Mouse (Mus musculus) heart, embryonic 15.5 days (tissue): Measurements from ENCODE around the gene Donson. TPM values are rescaled to one million over a fixed set of nuclear protein-coding genes. Genes with fewer than 3 reads are reported as not detected.
A peak's percentile ranks its signal among the peaks of the same experiment; 100 is the strongest.
"Not testable (repeated sequence)": the region's sequence is repeated elsewhere in the genome, so short reads cannot be mapped to it uniquely, and the experiment has no call there.

Experiments
- ATAC-seq: fragments of 200-750 bp; cut with Nextera tagmentation; replicated peaks from 2 replicates; pipeline ENCODE4 v1.8.0; 2017; ENCODE audit warnings: low read depth, moderate TSS enrichment; ENCODE audit not compliant: insufficient number of reproducible peaks, insufficient read depth, low FRiP score
- H3K27ac ChIP-seq: fragments of 300-500 bp; sonication (generic); 2 replicates; pipeline ENCODE4 v1.5.1; 2015; ENCODE audit warnings: mild to moderate bottlenecking, inconsistent platforms
- H3K27me3 ChIP-seq: fragments of 300-500 bp; sonication (generic); 2 replicates; pipeline ENCODE4 v1.6.1; 2015; ENCODE audit warnings: inconsistent platforms
- H3K36me3 ChIP-seq: fragments of 300-500 bp; sonication (generic); 2 replicates; pipeline ENCODE4 v1.6.1; 2015; ENCODE audit warnings: mild to moderate bottlenecking, inconsistent platforms
- H3K4me1 ChIP-seq: fragments of 300-500 bp; sonication (generic); replicated peaks from 2 replicates; pipeline ENCODE4 v1.6.1; 2015; ENCODE audit warnings: inconsistent platforms
- H3K4me2 ChIP-seq: fragments of 300-500 bp; sonication (generic); 2 replicates; pipeline ENCODE4 v1.6.1; 2015; ENCODE audit warnings: inconsistent platforms, mild to moderate bottlenecking, moderate library complexity
- H3K4me3 ChIP-seq: fragments of 300-500 bp; sonication (generic); 2 replicates; pipeline ENCODE4 v1.5.1; 2015; ENCODE audit warnings: mild to moderate bottlenecking, inconsistent platforms
- H3K9ac ChIP-seq: fragments of 300-500 bp; sonication (generic); 2 replicates; pipeline ENCODE4 v1.6.1; 2015; ENCODE audit warnings: mild to moderate bottlenecking, inconsistent platforms
- H3K9me3 ChIP-seq: fragments of 300-500 bp; sonication (generic); replicated peaks from 2 replicates; pipeline ENCODE4 v1.6.1; 2016; ENCODE audit warnings: inconsistent platforms
- WGBS: fragments of 180-500 bp; shearing (Covaris S2); methylation state at CpG from one replicate; pipeline ENCODE4 v1.1.7; 2015; ENCODE audit warnings: mixed read lengths; 5-methylcytosine and 5-hydroxymethylcytosine counted together
- polyA plus RNA-seq: library from polyadenylated mRNA; unstranded; fragments of >200 nt; fragmentation: Nextera tagmentation; extraction: Ambion mirVana; gene quantifications from 2 replicates; pipeline ENCODE4 v1.2.1, GENCODE M21; 2015

The Donson gene
- polyA plus RNA-seq, 1 experiment from 2014 or later: 10.7 TPM

DNA sequence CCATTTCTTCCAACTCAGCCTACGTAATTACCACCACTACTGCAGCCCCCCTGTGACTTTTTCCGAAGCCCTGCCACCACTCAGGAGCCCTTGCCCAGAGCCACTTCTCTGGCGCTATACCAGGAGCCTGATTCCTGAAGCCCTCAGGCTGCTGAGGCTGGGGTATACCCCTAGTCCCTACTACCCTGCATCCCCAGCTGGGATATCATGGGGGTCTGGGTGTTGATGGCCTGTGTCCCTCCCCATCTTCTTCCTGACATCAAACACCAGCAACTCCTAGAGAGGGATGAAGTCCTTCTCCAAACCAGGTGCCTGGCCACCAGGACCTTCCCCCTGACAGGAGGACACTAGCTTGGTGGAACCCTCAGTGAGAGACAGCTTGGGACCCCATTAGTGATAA lies 36.4 kb downstream of the Donson start:
- 91% methylated on average over 3 of the region's 3 CpGs for WGBS
- no peaks in the 10 kb centered on the region for H3K9me3 ChIP-seq
- peaks cover 14% of the 10 kb centered on the region for H3K4me1 ChIP-seq
- no peaks in the 10 kb centered on the region for H3K27me3 ChIP-seq
- H3K4me3 ChIP-seq: no peak overlapping the region
- no peak overlapping the region for H3K27ac ChIP-seq
- peaks cover 43% of the 10 kb centered on the region for H3K36me3 ChIP-seq
- H3K4me2 ChIP-seq: no peak overlapping the region
- ATAC-seq: no peak
- no peak overlapping the region for H3K9ac ChIP-seq

GRCm38 (mm10) chr16:91649781-91650180 lies 38.8 kb downstream of the Donson start:
- Histone ChIP-seq H3K36me3 (peaks cover 18% of the 10 kb centered on the region), H3K9ac (no peak overlapping the region), H3K9me3 (no peaks in the 10 kb centered on the region), H3K27me3 (no peaks in the 10 kb centered on the region), H3K4me3 (no peak overlapping the region), H3K4me1 (peaks cover 14% of the 10 kb centered on the region), H3K27ac (no peak overlapping the region), H3K4me2 (peak overlapping the region; percentile 33; the same call in 1 of the 2 replicates)
- ATAC-seq: no peak

- no peaks in the 10 kb centered on the region for H3K9me3 ChIP-seq
- ATAC-seq: no peak
- H3K36me3 ChIP-seq: peaks cover 15% of the 10 kb centered on the region
- no peak overlapping the region for H3K27ac ChIP-seq
- H3K4me3 ChIP-seq: peak overlapping the region; percentile 70
- H3K4me1 ChIP-seq: peaks cover 14% of the 10 kb centered on the region
- H3K9ac ChIP-seq: 0 out of 2 replicates have a peak overlapping the region, but pooled peaks have one; percentile 12
- H3K4me2 ChIP-seq: peak overlapping the region; percentile 65
- H3K27me3 ChIP-seq: no peaks in the 10 kb centered on the region
- 58% methylated on average over 3 of the region's 3 CpGs for WGBS
Observed at GRCm38 (mm10) chr16:91649246-91649645, 39.3 kb downstream of the Donson start.

DNA sequence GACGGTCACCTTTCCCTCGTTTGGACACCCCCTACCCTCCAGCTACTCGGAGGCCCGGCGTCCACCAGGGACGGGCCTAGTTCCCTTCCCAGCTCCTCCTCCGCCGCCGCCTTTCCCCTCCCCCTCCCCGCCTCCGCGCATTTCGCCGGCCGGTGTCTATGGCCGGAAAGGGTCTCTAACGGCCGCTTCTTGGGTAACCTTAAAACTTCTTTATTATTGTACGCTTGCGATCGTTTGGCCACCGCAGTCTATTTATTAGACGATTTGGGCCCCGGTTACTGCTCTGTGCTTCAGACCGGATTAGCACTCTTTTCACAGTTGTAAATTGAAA lies 40.4 kb downstream of the Donson start:
- Histone ChIP-seq H3K27me3 (no peaks in the 10 kb centered on the region), H3K4me1 (peaks cover 14% of the 10 kb centered on the region), H3K4me2 (peak overlapping the region; percentile 65), H3K27ac (peak overlapping the region; percentile 99), H3K36me3 (peaks cover 12% of the 10 kb centered on the region), H3K4me3 (peak overlapping the region; percentile 70), H3K9me3 (no peaks in the 10 kb centered on the region), H3K9ac (peak overlapping the region; percentile 71)
- peak; percentile 56 for ATAC-seq
- WGBS: 1% methylated on average over 25 of the region's 25 CpGs

- Histone ChIP-seq H3K27me3 (no peaks in the 10 kb centered on the region), H3K36me3 (peaks cover 14% of the 10 kb centered on the region), H3K27ac (peak within 1 kb of the TSS; percentile 99), H3K4me3 (peak within 1 kb of the TSS; percentile 70), H3K9me3 (no peaks in the 10 kb centered on the region), H3K9ac (peak within 1 kb of the TSS; percentile 77), H3K4me2 (peak within 1 kb of the TSS; percentile 98), H3K4me1 (peaks cover 14% of the 10 kb centered on the region)
- under 1% methylated on average over 69 of the region's 70 CpGs for WGBS
- ATAC-seq: peak; percentile 96
Observed at GRCm38 (mm10) chr16:91647461-91648219, 40.9 kb downstream of the Donson start, which contains the start of gene Son. Son (plus strand) TSS chr16:91647506.

GRCm38 (mm10) chr16:91646681-91647419 lies 41.7 kb downstream of the Donson start, which contains the start of gene Gart:
Gart (minus strand) TSS chr16:91646952.
- H3K4me3 ChIP-seq: peak within 1 kb of the TSS; percentile 70
- peaks cover 6% of the 10 kb centered on the region for H3K4me1 ChIP-seq
- peak within 1 kb of the TSS; percentile 77 for H3K9ac ChIP-seq
- H3K9me3 ChIP-seq: no peaks in the 10 kb centered on the region
- H3K36me3 ChIP-seq: peaks cover 14% of the 10 kb centered on the region
- H3K27me3 ChIP-seq: no peaks in the 10 kb centered on the region
- peak within 1 kb of the TSS; percentile 99 for H3K27ac ChIP-seq
- WGBS: under 1% methylated on average over 59 of the region's 59 CpGs
- ATAC-seq: peak; percentile 88
- H3K4me2 ChIP-seq: peak within 1 kb of the TSS; percentile 98

DNA sequence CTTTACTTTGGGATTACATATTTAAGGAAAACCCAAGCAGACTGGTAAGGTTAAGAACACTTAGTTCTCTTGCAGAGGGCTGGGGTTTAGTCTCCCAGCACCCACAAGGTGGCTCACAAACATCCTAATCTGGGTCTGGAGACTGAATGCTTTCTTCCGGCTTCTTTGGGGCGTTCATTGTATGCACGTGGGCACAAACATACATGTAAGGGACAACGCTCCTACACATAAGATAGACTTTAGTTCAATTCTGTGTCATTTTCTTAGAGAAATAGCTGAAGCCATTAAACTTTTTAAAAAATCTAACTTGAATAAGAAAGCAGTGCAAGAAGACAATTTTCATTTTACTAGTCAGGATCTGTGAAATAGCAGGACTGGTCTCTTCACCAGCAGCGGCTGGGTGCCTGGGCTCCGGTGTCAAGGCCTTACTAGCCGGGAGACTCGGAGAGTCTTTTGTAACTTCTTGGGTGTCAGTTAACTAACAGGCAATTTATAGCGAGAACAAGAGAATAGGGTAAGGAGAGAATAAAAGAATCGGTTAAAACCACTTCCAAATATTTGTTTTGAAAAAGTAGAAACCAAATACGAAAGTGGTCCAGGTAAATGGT lies 42.5 kb downstream of the Donson start:
- under 1% methylated on average over 11 of the region's 11 CpGs for WGBS
- Histone ChIP-seq H3K4me3 (peak overlapping the region; percentile 70), H3K9me3 (no peaks in the 10 kb centered on the region), H3K4me2 (peak overlapping the region; percentile 98), H3K4me1 (peaks cover 6% of the 10 kb centered on the region), H3K9ac (peak overlapping the region; percentile 77), H3K27me3 (no peaks in the 10 kb centered on the region), H3K27ac (peak overlapping the region; percentile 99), H3K36me3 (peaks cover 18% of the 10 kb centered on the region)
- no peak for ATAC-seq

GRCm38 (mm10) chr16:91645420-91645819 lies 43.1 kb downstream of the Donson start:
- not testable (repeated sequence) for H3K9me3 ChIP-seq, H3K27me3 ChIP-seq, H3K27ac ChIP-seq, H3K4me3 ChIP-seq, H3K9ac ChIP-seq, H3K4me1 ChIP-seq, H3K4me2 ChIP-seq, ATAC-seq
- 83% methylated on average over 1 of the region's 2 CpGs for WGBS
- H3K36me3 ChIP-seq: peaks cover 22% of the 10 kb centered on the region

- Histone ChIP-seq H3K36me3 (peaks cover 27% of the 10 kb centered on the region), H3K4me3 (no peak overlapping the region), H3K9ac (no peak overlapping the region), H3K9me3 (no peaks in the 10 kb centered on the region), H3K27me3 (no peaks in the 10 kb centered on the region), H3K4me2 (no peak overlapping the region), H3K27ac (no peak overlapping the region), H3K4me1 (peaks cover 4% of the 10 kb centered on the region)
- no peak for ATAC-seq
- 73% methylated on average over 2 of the region's 2 CpGs for WGBS
Observed at GRCm38 (mm10) chr16:91644901-91645300, 43.7 kb downstream of the Donson start.

DNA sequence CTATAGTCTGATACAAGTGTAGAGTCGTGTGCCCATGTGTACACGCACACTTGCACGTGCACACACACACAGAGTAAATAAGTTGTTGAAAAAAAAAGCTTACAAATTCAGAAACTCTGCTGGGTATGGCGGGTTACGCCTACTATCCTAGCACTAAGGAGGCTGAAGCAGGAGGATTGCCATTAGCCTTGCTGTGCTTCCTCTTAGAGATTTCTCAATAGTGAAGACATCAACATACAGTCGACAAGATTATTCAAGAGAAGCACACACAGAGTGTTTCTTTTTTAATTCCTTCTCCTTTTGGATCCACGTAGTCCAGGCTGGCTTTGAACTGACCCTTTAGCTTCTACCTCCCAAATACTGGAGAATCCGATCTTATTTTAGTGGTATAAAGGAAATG lies 48.4 kb downstream of the Donson start:
- Histone ChIP-seq H3K4me3 (no peak overlapping the region), H3K9ac (no peak overlapping the region), H3K4me2 (no peak overlapping the region), H3K36me3 (peaks cover 73% of the 10 kb centered on the region), H3K9me3 (no peaks in the 10 kb centered on the region), H3K27me3 (no peaks in the 10 kb centered on the region), H3K27ac (no peak overlapping the region), H3K4me1 (no peaks in the 10 kb centered on the region; the same call in 1 of the 2 replicates)
- 96% methylated on average over 8 of the region's 8 CpGs for WGBS
- ATAC-seq: no peak

- 89% methylated on average over 2 of the region's 2 CpGs for WGBS
- Histone ChIP-seq H3K27ac (no peak overlapping the region), H3K36me3 (peaks cover 77% of the 10 kb centered on the region), H3K9me3 (no peaks in the 10 kb centered on the region), H3K27me3 (no peaks in the 10 kb centered on the region), H3K4me1 (no peaks in the 10 kb centered on the region; the same call in 1 of the 2 replicates), H3K4me3 (no peak overlapping the region), H3K4me2 (no peak overlapping the region), H3K9ac (no peak overlapping the region)
- ATAC-seq: no peak
Observed at GRCm38 (mm10) chr16:91639636-91640035, 48.9 kb downstream of the Donson start.
